Mouse (Mus musculus) heart, embryonic 12.5 days (tissue): ENCODE measurements at regions not wholly inside any gene's neighbourhood (a gene's known extent, or its start where the extent isn't known, plus 50 kb on each side); places are given as distances from the start of the nearest gene placed in this dataset.

Experiments used
- ATAC-seq: fragments of 200-750 bp; cut with Nextera tagmentation; 2 replicates; pipeline ENCODE4 v1.8.0; 2017; ENCODE audit warnings: moderate TSS enrichment, moderate library complexity; ENCODE audit not compliant: insufficient number of reproducible peaks, low FRiP score
- H3K27ac ChIP-seq: fragments of 300-500 bp; sonication (generic); 2 replicates; pipeline ENCODE4 v1.5.1; 2016; ENCODE audit warnings: mild to moderate bottlenecking, moderate library complexity; ENCODE audit not compliant: poor library complexity, severe bottlenecking
- H3K27me3 ChIP-seq: fragments of 300-500 bp; sonication (generic); replicated peaks from 2 replicates; pipeline ENCODE4 v1.6.1; 2016; ENCODE audit warnings: mild to moderate bottlenecking, moderate library complexity
- H3K36me3 ChIP-seq: fragments of 300-500 bp; sonication (generic); 2 replicates; pipeline ENCODE4 v1.6.1; 2016; ENCODE audit warnings: mild to moderate bottlenecking, moderate library complexity
- H3K4me1 ChIP-seq: fragments of 300-500 bp; sonication (generic); replicated peaks from 2 replicates; pipeline ENCODE4 v1.6.1; 2016; ENCODE audit warnings: mild to moderate bottlenecking
- H3K4me2 ChIP-seq: fragments of 300-500 bp; sonication (generic); 2 replicates; pipeline ENCODE4 v1.6.1; 2016; ENCODE audit warnings: mild to moderate bottlenecking, moderate library complexity
- H3K4me3 ChIP-seq: fragments of 300-500 bp; sonication (generic); 2 replicates; pipeline ENCODE4 v1.5.1; 2016; ENCODE audit warnings: mild to moderate bottlenecking
- H3K9ac ChIP-seq: fragments of 300-500 bp; sonication (generic); 2 replicates; pipeline ENCODE4 v1.6.1; 2016; ENCODE audit warnings: mild to moderate bottlenecking, moderate library complexity
- H3K9me3 ChIP-seq: fragments of 300-500 bp; sonication (generic); replicated peaks from 2 replicates; pipeline ENCODE4 v1.6.1; 2016; ENCODE audit warnings: mild to moderate bottlenecking, moderate library complexity
- WGBS: fragments of 180-500 bp; shearing (Covaris S2); methylation state at CpG from one replicate; pipeline ENCODE4 v1.1.7; 2016; 5-methylcytosine and 5-hydroxymethylcytosine counted together

DNA sequence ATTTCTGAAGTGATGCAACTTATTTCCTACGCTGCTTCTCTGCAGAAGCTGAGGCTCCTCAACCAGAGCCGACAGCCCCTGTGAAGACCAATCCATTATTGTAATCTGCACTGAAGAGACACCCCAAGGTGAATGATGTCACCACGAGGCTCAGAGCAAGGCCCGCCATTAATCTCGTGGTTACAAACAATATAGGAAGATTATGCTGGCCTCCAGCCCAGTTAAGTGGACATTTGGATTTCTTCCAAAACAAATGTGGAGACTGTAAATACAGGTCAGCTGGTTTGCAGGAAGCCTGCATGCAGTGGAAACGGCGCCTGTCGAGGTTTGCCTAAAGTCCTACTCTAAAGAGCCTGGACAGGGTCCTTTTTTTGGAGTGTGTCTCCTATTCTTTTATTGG, 390.6 kb upstream of the Zmiz1 start:
- 22% methylated on average over 8 of the region's 8 CpGs for WGBS
- Histone ChIP-seq H3K36me3 (no peaks in the 10 kb centered on the region), H3K9ac (no peak overlapping the region), H3K27me3 (no peaks in the 10 kb centered on the region), H3K4me1 (peaks cover 54% of the 10 kb centered on the region), H3K4me2 (0 out of 2 replicates have a peak overlapping the region, but pooled peaks have one; percentile 10), H3K27ac (peak overlapping the region; percentile 56), H3K4me3 (no peak overlapping the region), H3K9me3 (no peaks in the 10 kb centered on the region)
- ATAC-seq, result peak; percentile 78

DNA sequence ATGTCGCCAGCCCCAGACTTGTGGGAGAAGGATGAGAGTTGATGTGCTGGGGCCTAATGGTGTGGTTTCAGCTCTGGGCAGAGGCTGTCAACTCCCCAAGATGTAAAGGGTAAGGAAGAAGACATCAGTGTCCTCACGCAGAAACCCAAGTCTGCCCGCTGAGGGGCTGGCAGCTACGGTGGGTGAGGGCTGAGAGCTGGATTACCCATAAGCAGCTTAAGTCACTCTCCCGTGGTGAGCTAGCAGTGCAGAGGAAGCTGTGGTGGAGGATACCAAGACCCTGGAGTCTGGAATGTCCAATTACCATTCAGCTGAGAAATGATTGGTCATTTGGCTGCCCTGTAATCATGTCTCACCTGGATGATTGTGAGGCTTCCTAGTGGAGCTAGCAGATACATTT, 385.8 kb upstream of the Zmiz1 start:
- H3K9ac ChIP-seq, result no peak overlapping the region
- peaks cover 24% of the 10 kb centered on the region for H3K4me1 ChIP-seq
- H3K9me3 ChIP-seq, result no peaks in the 10 kb centered on the region
- no peaks in the 10 kb centered on the region for H3K27me3 ChIP-seq
- no peak overlapping the region for H3K27ac ChIP-seq
- no peaks in the 10 kb centered on the region for H3K36me3 ChIP-seq
- H3K4me2 ChIP-seq, result no peak overlapping the region
- H3K4me3 ChIP-seq, result no peak overlapping the region
- no peak for ATAC-seq
- 57% methylated on average over 5 of the region's 5 CpGs for WGBS

DNA sequence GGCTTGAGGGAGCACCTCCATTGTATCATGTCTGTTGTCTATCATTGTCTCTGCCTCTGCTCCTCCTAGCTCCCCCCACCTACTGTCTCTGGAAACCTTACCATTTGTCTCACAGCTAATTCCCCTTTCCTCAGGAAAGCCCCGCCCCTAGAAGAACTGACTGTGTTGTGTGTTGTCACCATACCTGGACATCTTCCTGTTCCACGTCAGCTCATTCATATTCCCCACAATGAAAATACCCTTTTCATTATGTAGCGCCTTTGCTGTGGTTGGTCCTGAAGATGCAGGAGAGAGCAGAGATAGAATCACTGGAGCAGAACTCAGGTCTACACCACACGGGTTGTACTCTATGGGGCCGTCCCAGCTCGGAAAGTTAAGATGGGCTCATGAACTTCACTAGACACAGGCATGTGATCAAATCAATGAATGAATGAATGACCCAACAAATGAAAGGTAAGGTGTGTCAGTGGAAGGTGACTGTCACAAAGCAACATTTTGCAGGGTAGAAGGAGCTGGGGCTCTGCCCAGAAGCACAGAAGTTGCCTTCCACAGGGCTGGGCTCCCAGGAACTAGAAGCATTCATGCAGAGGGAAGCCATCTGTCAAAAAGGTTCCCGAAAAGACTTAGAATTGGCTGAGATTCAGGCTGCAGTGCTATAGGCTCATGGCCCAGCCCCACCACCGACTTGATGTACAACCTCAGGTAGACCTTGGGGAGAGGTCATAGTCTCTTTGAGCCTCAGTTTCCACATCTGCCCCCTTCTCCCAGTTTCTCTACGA, 384.8 kb upstream of the Zmiz1 start:
- Histone ChIP-seq H3K4me1 (peaks cover 15% of the 10 kb centered on the region), H3K36me3 (no peaks in the 10 kb centered on the region), H3K4me2 (no peak overlapping the region), H3K9me3 (no peaks in the 10 kb centered on the region), H3K27ac (no peak overlapping the region), H3K27me3 (no peaks in the 10 kb centered on the region), H3K9ac (no peak overlapping the region), H3K4me3 (no peak overlapping the region)
- no peak for ATAC-seq
- 80% methylated on average over 9 of the region's 9 CpGs for WGBS

DNA sequence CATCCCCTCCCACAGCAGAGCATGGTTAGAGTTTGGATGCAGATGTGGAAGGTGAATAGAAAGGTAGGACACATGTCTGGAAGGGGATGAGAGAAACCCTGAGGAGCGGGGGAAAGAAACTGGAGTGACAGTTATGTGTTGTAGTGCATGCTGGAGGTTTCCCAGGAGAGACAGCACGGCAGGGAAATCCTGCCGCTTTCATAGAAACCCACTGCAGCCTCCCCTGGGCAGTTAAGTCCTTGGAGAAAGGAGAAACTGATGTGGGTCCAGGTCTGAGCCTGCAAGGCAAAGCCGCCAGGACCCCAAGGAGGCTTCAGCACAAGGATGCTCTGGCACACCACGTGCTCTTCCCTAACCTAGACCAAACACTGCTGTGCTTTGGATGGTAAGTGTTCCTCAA, 384.1 kb upstream of the Zmiz1 start:
- Histone ChIP-seq H3K4me1 (peaks cover 11% of the 10 kb centered on the region), H3K36me3 (no peaks in the 10 kb centered on the region), H3K27me3 (no peaks in the 10 kb centered on the region), H3K4me2 (no peak overlapping the region), H3K4me3 (no peak overlapping the region), H3K27ac (no peak overlapping the region), H3K9me3 (no peaks in the 10 kb centered on the region), H3K9ac (no peak overlapping the region)
- 86% methylated on average over 5 of the region's 5 CpGs for WGBS
- no peak for ATAC-seq

DNA sequence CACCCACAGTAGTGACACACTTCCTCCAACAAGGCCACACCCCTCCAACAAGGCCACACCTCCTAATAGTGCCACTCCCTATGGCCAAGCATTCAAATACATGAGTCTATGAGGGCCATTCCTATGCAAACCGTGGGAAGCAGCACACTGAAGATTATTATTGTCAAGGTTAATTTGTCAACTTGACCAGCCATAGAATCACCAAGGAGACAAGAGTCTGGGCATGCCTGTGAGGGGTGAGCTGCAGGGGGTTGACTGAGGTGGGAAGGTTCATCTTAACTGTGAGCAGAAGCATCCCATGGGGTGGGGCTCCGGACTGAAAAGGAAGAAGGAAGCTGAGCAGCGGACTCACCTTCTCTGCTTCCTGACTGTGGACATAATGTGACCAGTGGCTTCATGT, 378.6 kb upstream of the Zmiz1 start:
- no peak overlapping the region for H3K27ac ChIP-seq
- WGBS, result 80% methylated on average over 3 of the region's 3 CpGs
- H3K9me3 ChIP-seq, result no peaks in the 10 kb centered on the region; the same call in 1 of the 2 replicates
- H3K36me3 ChIP-seq, result no peaks in the 10 kb centered on the region
- no peaks in the 10 kb centered on the region for H3K27me3 ChIP-seq
- H3K9ac ChIP-seq, result no peak overlapping the region
- no peak overlapping the region for H3K4me3 ChIP-seq
- no peaks in the 10 kb centered on the region for H3K4me1 ChIP-seq
- no peak overlapping the region for H3K4me2 ChIP-seq
- ATAC-seq, result no peak

DNA sequence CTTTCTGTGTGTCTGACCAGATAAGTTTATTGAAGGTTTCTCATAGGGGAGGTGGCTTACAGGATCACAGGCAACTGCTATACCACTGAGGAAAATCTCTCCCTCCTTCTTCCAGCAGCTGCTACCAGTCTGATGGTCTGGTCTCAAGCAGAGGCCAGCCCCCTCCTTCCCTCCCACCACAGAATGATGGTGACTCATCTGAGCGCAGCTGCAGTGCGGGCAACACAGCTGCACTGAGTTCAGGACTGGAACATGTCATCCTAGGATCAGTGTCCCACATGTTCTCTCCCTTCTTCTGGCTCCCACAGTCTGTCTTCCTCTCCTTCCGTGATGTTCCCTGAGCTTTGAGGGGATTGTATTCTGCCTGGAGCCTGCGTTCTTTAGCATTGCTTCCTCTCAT, 375.1 kb upstream of the Zmiz1 start:
- WGBS, result 70% methylated on average over 4 of the region's 4 CpGs
- no peak overlapping the region for H3K4me3 ChIP-seq
- H3K36me3 ChIP-seq, result no peaks in the 10 kb centered on the region
- no peak overlapping the region for H3K4me2 ChIP-seq
- ATAC-seq, result no peak
- no peak overlapping the region for H3K27ac ChIP-seq
- no peaks in the 10 kb centered on the region for H3K27me3 ChIP-seq
- H3K9ac ChIP-seq, result no peak overlapping the region
- H3K9me3 ChIP-seq, result no peaks in the 10 kb centered on the region; the same call in 1 of the 2 replicates
- H3K4me1 ChIP-seq, result no peaks in the 10 kb centered on the region

DNA sequence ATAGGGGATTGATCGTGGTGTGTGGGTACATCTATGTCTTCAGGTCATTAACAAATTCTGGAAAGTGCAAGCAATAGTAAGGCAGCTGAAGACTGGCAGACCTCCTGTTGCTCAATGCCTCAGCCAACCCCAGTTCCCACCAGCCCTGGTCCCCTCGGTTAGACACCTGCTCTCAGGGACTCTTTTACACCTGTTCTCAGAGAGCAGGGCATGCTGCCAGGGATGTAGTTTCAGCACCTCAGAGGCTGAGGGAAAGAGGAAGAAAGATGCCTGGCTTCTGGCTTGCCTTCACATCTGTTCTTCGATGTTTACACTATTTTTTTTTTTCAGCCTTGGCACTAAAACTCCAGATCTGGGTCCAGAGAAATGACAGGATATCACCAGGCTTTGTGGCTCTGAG, 362.2 kb upstream of the Zmiz1 start:
- 80% methylated on average over 3 of the region's 3 CpGs for WGBS
- H3K36me3 ChIP-seq, result no peaks in the 10 kb centered on the region
- no peak for ATAC-seq
- no peak overlapping the region for H3K9ac ChIP-seq
- no peak overlapping the region for H3K4me3 ChIP-seq
- no peak overlapping the region for H3K27ac ChIP-seq
- no peaks in the 10 kb centered on the region for H3K4me1 ChIP-seq
- peaks cover 19% of the 10 kb centered on the region for H3K9me3 ChIP-seq
- H3K4me2 ChIP-seq, result no peak overlapping the region
- no peaks in the 10 kb centered on the region for H3K27me3 ChIP-seq

DNA sequence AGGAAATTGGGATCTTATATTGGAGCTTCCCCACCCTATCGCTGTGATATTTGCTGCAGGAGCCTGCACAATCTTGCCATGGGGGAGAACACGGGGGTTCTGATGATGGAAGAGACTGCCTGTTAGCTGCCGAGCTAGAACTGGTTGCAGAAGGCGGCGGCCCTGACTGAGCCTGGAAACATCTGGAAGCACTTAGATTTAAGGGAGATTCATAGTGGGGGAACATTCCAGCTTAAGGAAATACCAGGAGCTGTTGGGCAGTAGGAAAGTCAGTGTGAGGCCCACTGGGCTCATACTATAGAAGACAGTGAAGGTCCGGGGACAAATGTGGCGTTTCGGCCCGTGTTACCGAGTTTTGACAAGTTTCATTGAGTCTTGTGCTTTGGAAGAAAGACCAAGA, 353.6 kb upstream of the Zmiz1 start:
- Histone ChIP-seq H3K36me3 (no peaks in the 10 kb centered on the region), H3K4me3 (no peak overlapping the region), H3K27me3 (no peaks in the 10 kb centered on the region), H3K4me1 (peaks cover 27% of the 10 kb centered on the region), H3K9me3 (no peaks in the 10 kb centered on the region), H3K27ac (no peak overlapping the region), H3K4me2 (no peak overlapping the region), H3K9ac (no peak overlapping the region)
- ATAC-seq, result no peak
- WGBS, result 82% methylated on average over 10 of the region's 10 CpGs

DNA sequence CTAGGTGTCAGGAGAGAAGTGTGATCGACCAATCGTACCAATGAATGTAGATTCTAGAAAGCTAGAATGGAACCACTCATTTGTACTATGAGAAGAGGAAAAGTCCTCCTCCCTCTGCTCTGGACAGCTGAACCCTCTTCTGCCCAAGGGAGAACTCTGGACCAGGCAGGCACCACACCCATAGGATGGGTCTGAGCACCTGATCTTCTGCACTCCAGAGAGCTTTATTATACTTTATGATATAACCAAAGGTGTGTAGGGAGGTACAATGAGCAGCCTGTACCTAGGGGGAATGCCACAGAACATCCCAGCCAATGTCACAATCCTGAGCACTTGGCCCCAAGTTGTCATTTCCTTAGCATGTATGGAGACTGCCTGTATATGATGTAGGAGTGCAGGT, 352.5 kb upstream of the Zmiz1 start:
- Histone ChIP-seq H3K27ac (no peak overlapping the region), H3K36me3 (no peaks in the 10 kb centered on the region), H3K9me3 (no peaks in the 10 kb centered on the region), H3K4me3 (no peak overlapping the region), H3K4me2 (no peak overlapping the region), H3K9ac (no peak overlapping the region), H3K27me3 (no peaks in the 10 kb centered on the region), H3K4me1 (peaks cover 27% of the 10 kb centered on the region)
- ATAC-seq, result no peak
- 87% methylated on average over 2 of the region's 2 CpGs for WGBS

DNA sequence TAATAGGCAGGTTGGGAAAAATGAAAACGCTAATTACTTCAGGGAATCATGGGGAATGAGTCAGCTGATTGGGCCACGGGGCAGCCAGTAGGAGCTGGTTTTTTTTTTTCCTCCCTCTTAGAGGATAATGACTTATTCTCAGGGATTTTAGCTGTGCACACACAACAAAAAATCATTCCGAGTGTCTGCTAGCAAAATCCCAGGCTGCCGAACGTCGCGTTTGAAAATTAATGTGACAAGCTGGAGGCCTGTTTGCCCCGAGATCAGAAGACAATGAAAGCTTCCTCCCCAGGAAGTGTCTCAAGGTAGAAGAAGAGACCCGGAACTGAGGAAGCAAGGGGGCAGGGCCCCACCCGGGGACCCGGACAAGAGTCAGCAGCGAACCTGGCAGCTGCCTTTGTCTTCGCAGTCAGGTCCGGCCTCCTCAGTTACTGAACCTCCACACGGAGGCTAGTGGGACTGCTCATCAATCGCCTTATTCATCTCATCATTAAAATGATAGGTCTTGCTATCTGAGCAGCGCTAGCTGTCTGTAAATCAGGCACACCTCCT, 350.8 kb upstream of the Zmiz1 start:
- WGBS, result 31% methylated on average over 17 of the region's 17 CpGs
- no peaks in the 10 kb centered on the region for H3K9me3 ChIP-seq
- no peaks in the 10 kb centered on the region for H3K36me3 ChIP-seq
- peak overlapping the region; percentile 11; the same call in 1 of the 2 replicates for H3K9ac ChIP-seq
- H3K4me1 ChIP-seq, result peaks cover 30% of the 10 kb centered on the region
- no peak for ATAC-seq
- H3K4me2 ChIP-seq, result peak overlapping the region; percentile 50
- H3K27ac ChIP-seq, result peak overlapping the region; percentile 30; the same call in 1 of the 2 replicates
- no peak overlapping the region for H3K4me3 ChIP-seq
- H3K27me3 ChIP-seq, result no peaks in the 10 kb centered on the region

DNA sequence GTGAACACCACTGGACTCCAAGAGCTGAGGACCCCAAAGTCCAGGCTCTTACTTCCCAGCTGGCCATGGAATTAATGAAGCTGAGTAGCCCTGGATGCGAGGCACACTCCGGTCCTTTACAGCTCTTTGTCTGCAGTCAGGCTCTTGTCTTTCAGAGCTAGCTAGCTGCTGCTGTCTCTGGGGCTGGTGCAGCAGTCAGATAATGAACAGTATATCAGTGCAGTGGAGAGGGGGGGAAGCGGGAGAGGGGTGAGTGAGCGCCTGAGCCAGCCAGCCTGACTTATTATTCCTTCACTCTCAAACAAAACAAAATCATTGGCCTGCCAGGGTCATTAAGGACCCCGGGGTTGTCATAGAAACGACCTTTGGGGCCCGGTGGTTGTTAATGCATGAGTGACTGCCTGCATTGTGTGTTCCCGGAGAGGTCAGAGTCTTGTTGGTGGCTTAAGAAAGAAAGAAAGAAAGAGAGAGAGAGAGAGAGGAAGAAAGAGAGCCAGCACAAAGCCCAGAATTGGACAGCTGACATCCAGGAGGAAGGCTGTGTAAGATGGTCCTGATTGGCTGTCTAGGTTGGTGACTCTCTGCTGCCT, 350.2 kb upstream of the Zmiz1 start:
- Histone ChIP-seq H3K4me2 (peak overlapping the region; percentile 50), H3K36me3 (no peaks in the 10 kb centered on the region), H3K9ac (peak overlapping the region; percentile 11; the same call in 1 of the 2 replicates), H3K4me3 (no peak overlapping the region), H3K27ac (peak overlapping the region; percentile 30; the same call in 1 of the 2 replicates), H3K9me3 (no peaks in the 10 kb centered on the region), H3K4me1 (peaks cover 33% of the 10 kb centered on the region), H3K27me3 (no peaks in the 10 kb centered on the region)
- WGBS, result 6% methylated on average over 8 of the region's 8 CpGs
- peak; percentile 78 for ATAC-seq
